Mouse (Mus musculus): Measurements from ENCODE around the gene P2rx1. TPM values are rescaled to one million over a fixed set of nuclear protein-coding genes. Genes with fewer than 3 reads are reported as not detected.

The P2rx1 gene
- 0.31 and 0.45 TPM in 2 replicates for polyA plus RNA-seq (2015; fragmentation: Nextera tagmentation; extraction: Ambion mirVana)

- no peaks in the 10 kb centered on the region for H3K9me3 ChIP-seq (ENCODE audit: control insufficient read depth, low read length)
- 63% methylated on average over 8 of the region's 8 CpGs for WGBS
- no peaks in the 10 kb centered on the region for H3K4me1 ChIP-seq (ENCODE audit: control insufficient read depth, insufficient read depth, low read depth, low read length)
- no peak within 1 kb of the TSS for H3K27ac ChIP-seq (ENCODE audit: low read depth, low read length)
- H3K27me3 ChIP-seq (replicated peaks; ENCODE audit: control insufficient read depth, insufficient read depth, low read length), result no peaks in the 10 kb centered on the region
- H3K9ac ChIP-seq (ENCODE audit: low read depth, low read length), result no peak within 1 kb of the TSS
- H3K4me3 ChIP-seq (ENCODE audit: low read length), result no peak within 1 kb of the TSS
- no peak for ATAC-seq
- no peaks in the 10 kb centered on the region for H3K36me3 ChIP-seq (ENCODE audit: control insufficient read depth, insufficient read depth, low read length)
- H3K4me2 ChIP-seq (ENCODE audit: low read length), result no peak within 1 kb of the TSS
Measured at GRCm38 (mm10) chr11:72998771-72999170, at the start of gene P2rx1. Gene P2rx1, plus strand, starts transcription at chr11:72999103.

GRCm38 (mm10) chr11:72951137-72952000, 47.5 kb upstream of the P2rx1 start:
- Histone ChIP-seq H3K4me1 (ENCODE audit: control insufficient read depth, insufficient read depth, low read depth, low read length) (no peaks in the 10 kb centered on the region), H3K27me3 (replicated peaks; ENCODE audit: control insufficient read depth, insufficient read depth, low read length) (no peaks in the 10 kb centered on the region), H3K27ac (ENCODE audit: low read depth, low read length) (no peak overlapping the region), H3K4me3 (ENCODE audit: low read length) (no peak overlapping the region), H3K4me2 (ENCODE audit: low read length) (no peak overlapping the region), H3K36me3 (ENCODE audit: control insufficient read depth, insufficient read depth, low read length) (no peaks in the 10 kb centered on the region), H3K9me3 (ENCODE audit: control insufficient read depth, low read length) (no peaks in the 10 kb centered on the region), H3K9ac (ENCODE audit: low read depth, low read length) (no peak overlapping the region)
- ATAC-seq, result no peak
- WGBS, result 65% methylated on average over 22 of the region's 22 CpGs

- no peak overlapping the region for H3K4me3 ChIP-seq (ENCODE audit: low read length)
- no peaks in the 10 kb centered on the region for H3K4me1 ChIP-seq (ENCODE audit: control insufficient read depth, insufficient read depth, low read depth, low read length)
- 50% methylated on average over 3 of the region's 3 CpGs for WGBS
- no peaks in the 10 kb centered on the region for H3K36me3 ChIP-seq (ENCODE audit: control insufficient read depth, insufficient read depth, low read length)
- H3K27ac ChIP-seq (ENCODE audit: low read depth, low read length), result no peak overlapping the region
- H3K4me2 ChIP-seq (ENCODE audit: low read length), result no peak overlapping the region
- ATAC-seq, result no peak
- H3K9ac ChIP-seq (ENCODE audit: low read depth, low read length), result no peak overlapping the region
- no peaks in the 10 kb centered on the region for H3K27me3 ChIP-seq (replicated peaks; ENCODE audit: control insufficient read depth, insufficient read depth, low read length)
- H3K9me3 ChIP-seq (ENCODE audit: control insufficient read depth, low read length), result no peaks in the 10 kb centered on the region
Measured at GRCm38 (mm10) chr11:72952226-72952625, 46.7 kb upstream of the P2rx1 start.

- Histone ChIP-seq H3K9me3 (ENCODE audit: control insufficient read depth, low read length) (no peaks in the 10 kb centered on the region), H3K27me3 (replicated peaks; ENCODE audit: control insufficient read depth, insufficient read depth, low read length) (no peaks in the 10 kb centered on the region), H3K27ac (ENCODE audit: low read depth, low read length) (no peak overlapping the region), H3K4me1 (ENCODE audit: control insufficient read depth, insufficient read depth, low read depth, low read length) (no peaks in the 10 kb centered on the region), H3K9ac (ENCODE audit: low read depth, low read length) (no peak overlapping the region), H3K4me2 (ENCODE audit: low read length) (no peak overlapping the region), H3K36me3 (ENCODE audit: control insufficient read depth, insufficient read depth, low read length) (no peaks in the 10 kb centered on the region), H3K4me3 (ENCODE audit: low read length) (no peak overlapping the region)
- ATAC-seq, result no peak
- WGBS, result 80% methylated on average over 6 of the region's 6 CpGs
Measured at GRCm38 (mm10) chr11:72952697-72953096, 46.2 kb upstream of the P2rx1 start.

GRCm38 (mm10) chr11:72953116-72953439, 45.8 kb upstream of the P2rx1 start:
- no peak for ATAC-seq
- Histone ChIP-seq H3K27ac (ENCODE audit: low read depth, low read length) (no peak overlapping the region), H3K4me3 (ENCODE audit: low read length) (no peak overlapping the region), H3K36me3 (ENCODE audit: control insufficient read depth, insufficient read depth, low read length) (no peaks in the 10 kb centered on the region), H3K9ac (ENCODE audit: low read depth, low read length) (no peak overlapping the region), H3K9me3 (ENCODE audit: control insufficient read depth, low read length) (no peaks in the 10 kb centered on the region), H3K4me2 (ENCODE audit: low read length) (no peak overlapping the region), H3K27me3 (replicated peaks; ENCODE audit: control insufficient read depth, insufficient read depth, low read length) (no peaks in the 10 kb centered on the region), H3K4me1 (ENCODE audit: control insufficient read depth, insufficient read depth, low read depth, low read length) (no peaks in the 10 kb centered on the region)
- 82% methylated on average over 1 of the region's 1 CpGs for WGBS

GRCm38 (mm10) chr11:72953440-72954151, 45.3 kb upstream of the P2rx1 start:
- no peak overlapping the region for H3K4me2 ChIP-seq (ENCODE audit: low read length)
- 91% methylated on average over 4 of the region's 4 CpGs for WGBS
- no peaks in the 10 kb centered on the region for H3K9me3 ChIP-seq (ENCODE audit: control insufficient read depth, low read length)
- no peaks in the 10 kb centered on the region for H3K27me3 ChIP-seq (replicated peaks; ENCODE audit: control insufficient read depth, insufficient read depth, low read length)
- no peaks in the 10 kb centered on the region for H3K36me3 ChIP-seq (ENCODE audit: control insufficient read depth, insufficient read depth, low read length)
- no peaks in the 10 kb centered on the region for H3K4me1 ChIP-seq (ENCODE audit: control insufficient read depth, insufficient read depth, low read depth, low read length)
- no peak overlapping the region for H3K4me3 ChIP-seq (ENCODE audit: low read length)
- no peak overlapping the region for H3K9ac ChIP-seq (ENCODE audit: low read depth, low read length)
- no peak for ATAC-seq
- H3K27ac ChIP-seq (ENCODE audit: low read depth, low read length), result no peak overlapping the region

- Histone ChIP-seq H3K4me2 (ENCODE audit: low read length) (no peak overlapping the region), H3K36me3 (ENCODE audit: control insufficient read depth, insufficient read depth, low read length) (no peaks in the 10 kb centered on the region), H3K9me3 (ENCODE audit: control insufficient read depth, low read length) (no peaks in the 10 kb centered on the region), H3K27me3 (replicated peaks; ENCODE audit: control insufficient read depth, insufficient read depth, low read length) (peaks cover 2% of the 10 kb centered on the region), H3K9ac (ENCODE audit: low read depth, low read length) (no peak overlapping the region), H3K4me1 (ENCODE audit: control insufficient read depth, insufficient read depth, low read depth, low read length) (no peaks in the 10 kb centered on the region), H3K4me3 (ENCODE audit: low read length) (no peak overlapping the region), H3K27ac (ENCODE audit: low read depth, low read length) (no peak overlapping the region)
- no peak for ATAC-seq
- 88% methylated on average over 4 of the region's 4 CpGs for WGBS
Measured at GRCm38 (mm10) chr11:72954216-72954615, 44.7 kb upstream of the P2rx1 start.

GRCm38 (mm10) chr11:72955339-72955974, 43.4 kb upstream of the P2rx1 start:
- Histone ChIP-seq H3K4me3 (ENCODE audit: low read length) (no peak overlapping the region), H3K4me2 (ENCODE audit: low read length) (no peak overlapping the region), H3K27me3 (replicated peaks; ENCODE audit: control insufficient read depth, insufficient read depth, low read length) (peaks cover 15% of the 10 kb centered on the region), H3K9me3 (ENCODE audit: control insufficient read depth, low read length) (no peaks in the 10 kb centered on the region), H3K4me1 (ENCODE audit: control insufficient read depth, insufficient read depth, low read depth, low read length) (no peaks in the 10 kb centered on the region), H3K27ac (ENCODE audit: low read depth, low read length) (no peak overlapping the region), H3K9ac (ENCODE audit: low read depth, low read length) (no peak overlapping the region), H3K36me3 (ENCODE audit: control insufficient read depth, insufficient read depth, low read length) (no peaks in the 10 kb centered on the region)
- WGBS, result 74% methylated on average over 5 of the region's 5 CpGs
- ATAC-seq, result no peak

- no peaks in the 10 kb centered on the region for H3K36me3 ChIP-seq (ENCODE audit: control insufficient read depth, insufficient read depth, low read length)
- no peak overlapping the region for H3K4me3 ChIP-seq (ENCODE audit: low read length)
- H3K9me3 ChIP-seq (ENCODE audit: control insufficient read depth, low read length), result no peaks in the 10 kb centered on the region
- WGBS, result 45% methylated on average over 2 of the region's 2 CpGs
- H3K27ac ChIP-seq (ENCODE audit: low read depth, low read length), result no peak overlapping the region
- H3K9ac ChIP-seq (ENCODE audit: low read depth, low read length), result no peak overlapping the region
- H3K4me2 ChIP-seq (ENCODE audit: low read length), result no peak overlapping the region
- peaks cover 29% of the 10 kb centered on the region for H3K27me3 ChIP-seq (replicated peaks; ENCODE audit: control insufficient read depth, insufficient read depth, low read length)
- peaks cover 6% of the 10 kb centered on the region for H3K4me1 ChIP-seq (ENCODE audit: control insufficient read depth, insufficient read depth, low read depth, low read length)
- ATAC-seq, result no peak
Measured at GRCm38 (mm10) chr11:72957318-72957717, 41.6 kb upstream of the P2rx1 start.

Data from hindbrain, embryonic 16.5 days (tissue).